Mouse (Mus musculus) limb, embryonic 14.5 days (tissue): ENCODE measurements at regions not wholly inside any gene's neighbourhood (a gene's known extent, or its start where the extent isn't known, plus 50 kb on each side); places are given as distances from the start of the nearest gene placed in this dataset.

Source experiments
- ATAC-seq: fragments of 200-750 bp; cut with Nextera tagmentation; 2 replicates; pipeline ENCODE4 v1.8.0; 2017; ENCODE audit warnings: low read depth, moderate number of reproducible peaks, moderate TSS enrichment; ENCODE audit not compliant: low FRiP score
- DNase-seq: peaks from one replicate; pipeline ENCODE4 v3.0.0-alpha.2; 2015; ENCODE audit warnings: low spot score
- H3K27ac ChIP-seq: fragments of 300-500 bp; sonication (generic); replicated peaks from 2 replicates; pipeline ENCODE4 v1.5.1; 2014; ENCODE audit warnings: low read depth, mild to moderate bottlenecking, low read length, moderate library complexity, mixed read lengths
- H3K27me3 ChIP-seq: fragments of 300-500 bp; sonication (generic); 2 replicates; pipeline ENCODE4 v1.6.1; 2014; ENCODE audit warnings: low read length, mixed read lengths; ENCODE audit not compliant: control insufficient read depth, insufficient read depth
- H3K36me3 ChIP-seq: fragments of 300-500 bp; sonication (generic); 2 replicates; pipeline ENCODE4 v1.6.1; 2014; ENCODE audit warnings: mild to moderate bottlenecking, low read length, moderate library complexity, mixed read lengths; ENCODE audit not compliant: control insufficient read depth, insufficient read depth
- H3K4me1 ChIP-seq: fragments of 300-500 bp; sonication (generic); 2 replicates; pipeline ENCODE4 v1.6.1; 2014; ENCODE audit warnings: antibody characterized with exemption, low read length, mixed read lengths; ENCODE audit not compliant: control insufficient read depth, insufficient read depth
- H3K4me2 ChIP-seq: fragments of 300-500 bp; sonication (generic); replicated peaks from 2 replicates; pipeline ENCODE4 v1.6.1; 2014; ENCODE audit warnings: low read depth, mild to moderate bottlenecking, low read length, moderate library complexity; ENCODE audit not compliant: severe bottlenecking
- H3K4me3 ChIP-seq: fragments of 300-500 bp; sonication (generic); replicated peaks from 2 replicates; pipeline ENCODE4 v1.5.1; 2014; ENCODE audit warnings: low read length
- H3K9ac ChIP-seq: fragments of 300-500 bp; sonication (generic); 2 replicates; pipeline ENCODE4 v1.6.1; 2014; ENCODE audit warnings: mild to moderate bottlenecking, low read depth, low read length, moderate library complexity; ENCODE audit not compliant: severe bottlenecking
- H3K9me3 ChIP-seq: fragments of 300-500 bp; sonication (generic); 2 replicates; pipeline ENCODE4 v1.6.1; 2016; ENCODE audit warnings: low read length; ENCODE audit not compliant: control insufficient read depth
- POLR2A ChIP-seq: fragments of 200-500 bp; IDR thresholded peaks from 2 replicates; pipeline ENCODE4 v1.8.0; 2012; ENCODE audit warnings: inconsistent platforms, mild to moderate bottlenecking, moderate library complexity, borderline replicate concordance; ENCODE audit not compliant: insufficient read depth, insufficient read length; ENCODE audit errors: extremely low read depth
- WGBS: fragments of 180-500 bp; shearing (Covaris S2); extraction: QIAGEN DNeasy Blood & Tissue Kit; methylation state at CpG from one replicate; pipeline ENCODE4 v1.1.7; 2014; 5-methylcytosine and 5-hydroxymethylcytosine counted together

- DNase-seq (no peak), ATAC-seq (no peak)
- Histone ChIP-seq H3K9me3 (0 out of 2 replicates have a peak, but pooled peaks cover 5% of the 10 kb centered on the region), H3K27ac (no peak overlapping the region), H3K9ac (no peak overlapping the region), H3K4me3 (no peak overlapping the region), H3K36me3 (no peaks in the 10 kb centered on the region), H3K4me2 (no peak overlapping the region), H3K27me3 (no peaks in the 10 kb centered on the region), H3K4me1 (no peaks in the 10 kb centered on the region)
- no peak for TF ChIP-seq POLR2A
These were observed 193.7 kb upstream of the Kcnj16 start for GRCm38 (mm10) chr11:110774128-110774527.

- no peaks in the 10 kb centered on the region for H3K9me3 ChIP-seq
- H3K27me3 ChIP-seq: no peaks in the 10 kb centered on the region
- no peak overlapping the region for H3K9ac ChIP-seq
- no peak overlapping the region for H3K27ac ChIP-seq
- no peak for TF ChIP-seq POLR2A
- no peak overlapping the region for H3K4me2 ChIP-seq
- WGBS: 65% methylated on average over 3 of the region's 3 CpGs
- DNase-seq (no peak), ATAC-seq (no peak)
- H3K36me3 ChIP-seq: no peaks in the 10 kb centered on the region
- H3K4me1 ChIP-seq: no peaks in the 10 kb centered on the region
- H3K4me3 ChIP-seq: no peak overlapping the region
These were observed 186.1 kb upstream of the Kcnj16 start for GRCm38 (mm10) chr11:110781492-110782276.

- H3K4me1 ChIP-seq: no peaks in the 10 kb centered on the region
- no peak overlapping the region for H3K4me2 ChIP-seq
- ATAC-seq: no peak
- no peaks in the 10 kb centered on the region for H3K9me3 ChIP-seq
- H3K9ac ChIP-seq: no peak overlapping the region
- H3K4me3 ChIP-seq: no peak overlapping the region
- TF ChIP-seq POLR2A: no peak
- WGBS: 81% methylated on average over 4 of the region's 4 CpGs
- H3K27me3 ChIP-seq: no peaks in the 10 kb centered on the region
- DNase-seq: no peak
- H3K36me3 ChIP-seq: no peaks in the 10 kb centered on the region
- H3K27ac ChIP-seq: no peak overlapping the region
These were observed 178.3 kb upstream of the Kcnj16 start for GRCm38 (mm10) chr11:110789537-110789936.

GRCm38 (mm10) chr11:110799887-110800578 is 167.8 kb upstream of the Kcnj16 start:
- peaks cover 12% of the 10 kb centered on the region; the same call in 1 of the 2 replicates for H3K4me1 ChIP-seq
- H3K9me3 ChIP-seq: no peaks in the 10 kb centered on the region
- TF ChIP-seq POLR2A: no peak
- H3K4me3 ChIP-seq: no peak overlapping the region
- 74% methylated on average over 8 of the region's 8 CpGs for WGBS
- H3K36me3 ChIP-seq: no peaks in the 10 kb centered on the region
- no peak overlapping the region for H3K9ac ChIP-seq
- ATAC-seq (no peak), DNase-seq (no peak)
- H3K4me2 ChIP-seq: no peak overlapping the region
- H3K27me3 ChIP-seq: no peaks in the 10 kb centered on the region
- H3K27ac ChIP-seq: no peak overlapping the region

- Histone ChIP-seq H3K27me3 (no peaks in the 10 kb centered on the region), H3K9ac (no peak overlapping the region), H3K27ac (0 out of 2 replicates have a peak overlapping the region, but pooled peaks have one; percentile 53), H3K36me3 (no peaks in the 10 kb centered on the region), H3K4me2 (peak overlapping the region; percentile 25), H3K4me3 (no peak overlapping the region), H3K4me1 (peaks cover 12% of the 10 kb centered on the region; the same call in 1 of the 2 replicates), H3K9me3 (no peaks in the 10 kb centered on the region)
- DNase-seq (peak; percentile 45), ATAC-seq (no peak)
- 12% methylated on average over 7 of the region's 7 CpGs for WGBS
- no peak for TF ChIP-seq POLR2A
These were observed 165.8 kb upstream of the Kcnj16 start for GRCm38 (mm10) chr11:110802013-110802412.
